Mouse (Mus musculus) bone marrow macrophage, adult 2 months (primary cell): ENCODE results near the gene Fgfr2.

Source experiments
- CTCF ChIP-seq: IDR thresholded peaks from 2 replicates; pipeline ENCODE4 v1.5.1; 2012; ENCODE audit warnings: low read depth, mild to moderate bottlenecking, low read length, moderate library complexity
- POLR2A ChIP-seq: IDR thresholded peaks from 2 replicates; pipeline ENCODE4 v1.6.1; 2012; ENCODE audit warnings: mild to moderate bottlenecking, low read depth, low read length, borderline replicate concordance

- TF ChIP-seq CTCF (no peak), POLR2A (no peak)
Observed at GRCm38 (mm10) chr7:130319799-130320556, 2803.2 kb downstream of the Fgfr2 start.
